Mouse (Mus musculus) olfactory bulb, adult 2 months (tissue): ENCODE data around the gene Gm9736.

ENCODE experiments used
- CTCF ChIP-seq: fragments of 200-500 bp; IDR thresholded peaks from 2 replicates; pipeline ENCODE4 v1.5.1; 2012; ENCODE audit warnings: low read depth, mild to moderate bottlenecking, low read length, moderate library complexity; ENCODE audit not compliant: insufficient read depth
- POLR2A ChIP-seq: fragments of 200-500 bp; IDR thresholded peaks from 2 replicates; pipeline ENCODE4 v1.6.1; 2012; ENCODE audit warnings: mild to moderate bottlenecking, low read depth, low read length, moderate library complexity; ENCODE audit not compliant: insufficient read depth

- TF ChIP-seq CTCF, result no peak
- no peak for TF ChIP-seq POLR2A
Observed at GRCm38 (mm10) chr10:77769727-77770126, 18.6 kb upstream of the Gm9736 start.
